Mouse (Mus musculus) myocyte (in vitro differentiated cells): ENCODE results near the gene Gm6904.

Experiments used
- CEBPB ChIP-seq: IDR thresholded peaks from 2 replicates; pipeline ENCODE4 v1.6.1; 2011; ENCODE audit warnings: mild to moderate bottlenecking, moderate library complexity; ENCODE audit not compliant: poor library complexity, insufficient read depth, severe bottlenecking
- E2F4 ChIP-seq: IDR thresholded peaks from one replicate; pipeline ENCODE4 v1.6.1; 2011; ENCODE audit warnings: mild to moderate bottlenecking, control low read depth, moderate library complexity; ENCODE audit not compliant: insufficient read depth
- MAX ChIP-seq: IDR thresholded peaks from one replicate; pipeline ENCODE4 v1.6.1; 2011; ENCODE audit warnings: low read depth, mild to moderate bottlenecking, control low read depth
- MYOD1 ChIP-seq, 3 experiments: IDR thresholded peaks; one replicate each; pipeline ENCODE4 v1.6.1; 2011; ENCODE audit warnings: control low read depth in 2 of 3, low read depth in 2 of 3, mild to moderate bottlenecking in 2 of 3, moderate library complexity in 1 of 3; ENCODE audit not compliant: insufficient read length in 2 of 3, control insufficient read depth in 1 of 3
- MYOG ChIP-seq, 3 experiments: IDR thresholded peaks; one replicate each; pipeline ENCODE4 v1.6.1; 2011; ENCODE audit warnings: control low read depth in 2 of 3, low read depth in 2 of 3, mild to moderate bottlenecking in 2 of 3; ENCODE audit not compliant: insufficient read length in 2 of 3, control insufficient read depth in 1 of 3, insufficient read depth in 1 of 3
- POLR2A ChIP-seq: IDR thresholded peaks from one replicate; pipeline ENCODE4 v1.6.1; 2011; ENCODE audit warnings: low read depth, mild to moderate bottlenecking, control low read depth, moderate library complexity; ENCODE audit not compliant: insufficient read length
- TCF12 ChIP-seq: IDR thresholded peaks from one replicate; pipeline ENCODE4 v1.6.1; 2011; ENCODE audit warnings: mild to moderate bottlenecking, control low read depth; ENCODE audit not compliant: poor library complexity, insufficient read depth, severe bottlenecking
- USF1 ChIP-seq: IDR thresholded peaks from one replicate; pipeline ENCODE4 v1.6.1; 2011; ENCODE audit warnings: low read depth, mild to moderate bottlenecking, control low read depth, moderate library complexity

DNA sequence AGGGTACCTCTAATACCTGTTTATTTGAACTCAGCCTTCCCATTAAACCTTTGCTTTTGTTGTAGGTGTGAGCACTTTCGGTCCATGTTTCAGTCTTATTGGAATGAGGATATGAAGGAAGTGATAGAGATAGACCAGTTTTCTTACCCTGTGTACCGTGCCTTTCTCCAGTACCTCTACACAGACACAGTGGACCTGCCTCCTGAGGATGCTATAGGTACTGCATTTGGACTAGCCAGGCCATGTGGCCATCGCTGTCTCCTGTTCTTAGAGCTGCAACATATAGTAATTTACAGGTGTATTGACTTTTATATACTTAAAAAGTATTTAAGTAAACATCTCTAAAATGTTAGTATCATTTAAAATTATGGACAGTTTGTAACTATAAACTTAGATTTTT, 30.2 kb downstream of the Gm6904 start:
- TF ChIP-seq POLR2A (no peak), E2F4 (no peak), MYOD1 (IDR thresholded peaks at IDR 0.05; ENCODE audit: control insufficient read depth in 1 of 3, insufficient read length in 2 of 3, low read depth in 2 of 3) (no peak), TCF12 (no peak), CEBPB (no peak), MAX (no peak), USF1 (no peak), MYOG (IDR thresholded peaks at IDR 0.05; ENCODE audit: control insufficient read depth in 1 of 3, insufficient read depth in 1 of 3, insufficient read length in 2 of 3, low read depth in 2 of 3) (no peak)
